Mouse (Mus musculus) lung, postnatal 0 days (tissue): ENCODE results near the gene Mrnip.

ENCODE experiments used
- CTCF ChIP-seq: IDR thresholded peaks from 2 replicates; pipeline ENCODE4 v1.5.1; 2016; ENCODE audit warnings: antibody characterized with exemption, mild to moderate bottlenecking
- EP300 ChIP-seq: IDR thresholded peaks from 2 replicates; pipeline ENCODE4 v1.6.1; 2016; ENCODE audit warnings: antibody characterized with exemption, mild to moderate bottlenecking, control low read depth

DNA sequence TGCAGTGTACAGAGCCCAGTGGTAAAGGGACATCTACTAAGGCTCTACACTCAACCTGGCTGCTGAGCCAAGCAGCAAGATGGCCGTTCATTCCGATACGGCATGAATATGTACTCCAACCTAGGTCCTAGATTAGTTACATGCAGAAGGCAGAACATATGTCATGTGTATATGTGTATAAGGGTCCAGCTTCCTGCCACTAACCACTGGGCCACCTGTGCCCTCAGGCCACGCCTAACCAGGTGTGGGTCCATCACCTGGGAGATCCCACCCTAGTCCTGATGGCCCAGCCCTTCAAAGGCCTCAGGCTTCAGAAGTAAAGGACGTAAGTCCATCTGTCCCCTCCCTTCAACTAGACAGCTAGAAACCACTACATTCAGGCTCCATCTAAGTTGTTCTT is 33.8 kb downstream of the Mrnip start:
- TF ChIP-seq CTCF (no peak), EP300 (no peak)
